Comparison of ENCODE assay signal across 9 mouse cellular contexts in the genomic region with DNA sequence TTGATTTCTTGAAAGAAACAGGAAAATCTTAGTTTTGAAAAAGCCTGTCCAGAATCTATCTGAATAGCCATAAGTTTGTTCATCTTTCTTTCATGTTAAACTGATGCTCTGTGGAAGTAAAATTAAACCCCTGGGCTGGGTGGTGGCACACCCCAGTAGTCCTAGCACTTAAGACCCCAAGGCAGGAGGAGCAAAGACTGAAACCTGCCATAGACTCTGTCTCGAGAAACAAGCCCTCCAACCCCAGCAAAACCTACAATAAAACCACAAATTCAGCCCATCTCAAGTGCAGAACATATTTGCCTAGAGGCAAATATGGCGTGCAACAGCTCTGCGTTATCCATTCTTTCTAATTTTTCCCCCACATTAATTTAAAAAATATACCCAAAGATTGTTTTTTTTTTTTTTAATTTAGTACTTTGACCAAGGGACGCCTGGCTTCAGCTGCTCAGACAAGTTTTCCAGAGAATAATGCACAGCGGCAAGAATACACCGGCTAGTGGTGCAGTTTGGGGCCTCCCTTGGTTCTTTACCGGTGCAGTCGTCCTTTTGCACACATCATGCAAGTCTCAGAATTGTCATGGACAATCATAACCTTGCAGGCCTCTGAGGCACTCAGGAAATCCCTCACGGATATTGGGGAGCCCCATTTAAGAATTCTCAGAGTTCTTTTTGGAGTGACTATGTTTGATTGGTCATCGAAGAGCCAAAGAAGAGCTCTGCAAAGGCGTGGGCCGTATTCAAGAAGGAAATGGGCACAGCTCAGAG. TPM values are rescaled to one million over a fixed set of nuclear protein-coding genes. Genes with fewer than 3 reads are reported as not detected.
A peak's percentile ranks its signal among the peaks of the same experiment; 100 is the strongest.
DNase-seq lines count a peak whose midpoint lies in the region; ATAC-seq and TF ChIP-seq lines count a peak whose summit lies in the region.
"Had no signal": no experiment of that assay in that cellular context is flagged by ENCODE, and none has a peak within 500 bp of the region (broad histone marks: within the 10 kb centered on the region; RNA-seq: fewer than 3 reads in every experiment).

No protein-coding gene starts in this region.

- H3K9ac ChIP-seq in intestine, embryonic 16.5 days (ENCODE audit: low read depth, low read length): 0 out of 2 replicates have a peak overlapping the region, but pooled peaks have one; percentile 87
- peak overlapping the region; percentile 84; the same call in 1 of the 2 replicates for H3K9ac ChIP-seq in neural tube, embryonic 13.5 days

- no peak for TF ChIP-seq POLR2A in embryonic fibroblast, embryonic 13.5 days (IDR thresholded peaks at IDR 0.05; ENCODE audit: low read depth, low read length)

- no peaks in the 10 kb centered on the region for H3K36me3 ChIP-seq in intestine, embryonic 16.5 days (ENCODE audit: control insufficient read depth, insufficient read depth, low read length)
- H3K36me3 ChIP-seq in neural tube, embryonic 13.5 days: peaks cover 2% of the 10 kb centered on the region; the same call in 1 of the 2 replicates

- no peak for DNase-seq in left cerebral cortex, adult 2 months (ENCODE audit: extremely low spot score in 1 of 2, low spot score in 2 of 2)
- no peak for DNase-seq in left cerebral cortex, adult 9 months (ENCODE audit: low spot score in 2 of 2)
- no peak for DNase-seq in adrenal gland, postnatal 14 days
- DNase-seq in thymus, postnatal 25 days: no peak
- DNase-seq in frontal cortex, adult 2 months (ENCODE audit: extremely low spot score in 1 of 2, low spot score in 1 of 2): no peak

- WGBS in intestine, embryonic 16.5 days: 54% methylated on average over 12 of the region's 12 CpGs
- WGBS in neural tube, embryonic 13.5 days: 52% methylated on average over 12 of the region's 12 CpGs

- peak overlapping the region; percentile 63 for H3K4me2 ChIP-seq in intestine, embryonic 16.5 days (ENCODE audit: low read depth, low read length)
- H3K4me2 ChIP-seq in neural tube, embryonic 13.5 days: peak overlapping the region; percentile 64

- TF ChIP-seq CTCF in left cerebral cortex, adult 2 months (IDR thresholded peaks at IDR 0.05): no peak
- TF ChIP-seq CTCF in embryonic fibroblast, embryonic 13.5 days (IDR thresholded peaks at IDR 0.05; ENCODE audit: borderline replicate concordance, insufficient read depth, low read length): no peak

- no peaks in the 10 kb centered on the region for H3K27me3 ChIP-seq in intestine, embryonic 16.5 days (replicated peaks; ENCODE audit: control insufficient read depth, insufficient read depth, low read length)
- no peaks in the 10 kb centered on the region for H3K27me3 ChIP-seq in neural tube, embryonic 13.5 days

- ATAC-seq in intestine, embryonic 16.5 days: no peak
- ATAC-seq in neural tube, embryonic 13.5 days (ENCODE audit: low read depth): peak; percentile 18

- intact Hi-C loops in left cerebral cortex, adult 2 months (cut with DNase I): loop anchor here (2.0 kb wide), 1 partner anchor 66 kb away; no protein-coding TSS in a partner anchor

- H3K4me1 ChIP-seq in embryonic fibroblast, embryonic 13.5 days (ENCODE audit: control insufficient read depth, insufficient read depth, low read length): 0 out of 2 replicates have a peak, but pooled peaks cover 3% of the 10 kb centered on the region
- no peaks in the 10 kb centered on the region for H3K4me1 ChIP-seq in intestine, embryonic 16.5 days (ENCODE audit: control insufficient read depth, insufficient read depth, low read length)
- H3K4me1 ChIP-seq in neural tube, embryonic 13.5 days (replicated peaks): peaks cover 27% of the 10 kb centered on the region

- H3K4me3 ChIP-seq in left cerebral cortex, adult 2 months: peak overlapping the region; percentile 85
- peak overlapping the region; percentile 7; the same call in 1 of the 2 replicates for H3K4me3 ChIP-seq in embryonic fibroblast, embryonic 13.5 days (ENCODE audit: insufficient read depth, low read length)
- H3K4me3 ChIP-seq in intestine, embryonic 16.5 days (ENCODE audit: low read length): peak overlapping the region; percentile 83
- H3K4me3 ChIP-seq in neural tube, embryonic 13.5 days: peak overlapping the region; percentile 73

- peak overlapping the region; percentile 95 for H3K27ac ChIP-seq in left cerebral cortex, adult 2 months
- H3K27ac ChIP-seq in embryonic fibroblast, embryonic 13.5 days (ENCODE audit: insufficient read depth, low read length): no peak overlapping the region
- H3K27ac ChIP-seq in intestine, embryonic 16.5 days (ENCODE audit: low read length): 0 out of 2 replicates have a peak overlapping the region, but pooled peaks have one; percentile 18
- peak overlapping the region; percentile 93 for H3K27ac ChIP-seq in neural tube, embryonic 13.5 days (replicated peaks)

- no peaks in the 10 kb centered on the region for H3K9me3 ChIP-seq in intestine, embryonic 16.5 days (ENCODE audit: control insufficient read depth, low read length)
- H3K9me3 ChIP-seq in neural tube, embryonic 13.5 days: no peaks in the 10 kb centered on the region

RNA-seq across cellular contexts. Expression of a gene that starts 0.6 kb away (rescaled TPM):
- total RNA-seq in left cerebral cortex, adult 2 months (2021): 10 to 100 TPM; 17.8 to 19.8 TPM
- polyA plus RNA-seq in embryonic fibroblast, embryonic 13.5 days (2011; ENCODE audit: insufficient read length, low read depth, missing spikeins): 4.4 and 8.2 TPM in 2 replicates
- 5.8 and 6.4 TPM in 2 replicates for polyA plus RNA-seq in intestine, embryonic 16.5 days (2015; fragmentation: Nextera tagmentation; extraction: Ambion mirVana)
- polyA plus RNA-seq in neural tube, embryonic 13.5 days (2015; fragmentation: Nextera tagmentation; extraction: Ambion mirVana): 11.2 and 12.8 TPM in 2 replicates
- total RNA-seq in adrenal gland, postnatal 14 days (2021): 10.2 and 14.0 TPM in 2 replicates
- polyA plus RNA-seq in frontal cortex, adult 2 months (2012; rRNA removed): 29.9 and 31.7 TPM in 2 replicates

RNA-seq across cellular contexts. Expression of a gene that starts 21.7 kb away (rescaled TPM):
- 10 to 100 TPM; 69.1 to 73.9 TPM for total RNA-seq in left cerebral cortex, adult 2 months (2021)
- 39.2 and 40.7 TPM in 2 replicates for polyA plus RNA-seq in embryonic fibroblast, embryonic 13.5 days (2011; ENCODE audit: insufficient read length, low read depth, missing spikeins)
- 1.8 and 2.0 TPM in 2 replicates for polyA plus RNA-seq in intestine, embryonic 16.5 days (2015; fragmentation: Nextera tagmentation; extraction: Ambion mirVana)
- 5.0 and 5.9 TPM in 2 replicates for polyA plus RNA-seq in neural tube, embryonic 13.5 days (2015; fragmentation: Nextera tagmentation; extraction: Ambion mirVana)
- 58.2 and 66.2 TPM in 2 replicates for total RNA-seq in adrenal gland, postnatal 14 days (2021)
- 29.3 and 29.7 TPM in 2 replicates for polyA plus RNA-seq in frontal cortex, adult 2 months (2012; rRNA removed)
- total RNA-seq: hematopoietic stem cell, adult 5-6 weeks had no signal

Comparison
In these comparisons a context has a peak if more than half of its experiments do, and no peak if none do; other contexts are left out.
1. H3K4me3 ChIP-seq: peak in every context shown above with its lines; median percentile 85 in left cerebral cortex, adult 2 months; 83 in intestine, embryonic 16.5 days; 73 in neural tube, embryonic 13.5 days; 7 in embryonic fibroblast, embryonic 13.5 days.